Mouse (Mus musculus): ENCODE measurements around the gene Csk. TPM values are rescaled to one million over a fixed set of nuclear protein-coding genes. Genes with fewer than 3 reads are reported as not detected.

Gene Csk
- total and polyA plus RNA-seq, 3 experiments = 213 to 338 TPM; not detected in 1

- Histone ChIP-seq H3K36me3 (ENCODE audit: control insufficient read depth in 1 of 2, insufficient read depth in 2 of 2, low read length in 2 of 2) (peaks cover 12 to 49% of the 10 kb centered on the region in 2 experiments), H3K79me2 (ENCODE audit: control insufficient read depth, insufficient read depth, low read length, poor library complexity) (peaks cover 92% of the 10 kb centered on the region), H3K27ac (ENCODE audit: control insufficient read depth, low read depth, low read length) (no peak overlapping the region), H3K4me3 (ENCODE audit: control insufficient read depth in 1 of 2, insufficient read depth in 1 of 2, low read depth in 2 of 2, low read length in 2 of 2) (no peak overlapping the region), H3K4me1 (ENCODE audit: control insufficient read depth in 1 of 2, insufficient read depth in 2 of 2, low read length in 2 of 2) (peaks cover 22 to 54% of the 10 kb centered on the region in 2 experiments), H3K9ac (ENCODE audit: control insufficient read depth, low read depth, low read length, poor library complexity, severe bottlenecking) (no peak overlapping the region), H3K9me3 (replicated peaks; ENCODE audit: insufficient read depth, low read length) (no peaks in the 10 kb centered on the region), H3K27me3 (ENCODE audit: control insufficient read depth in 1 of 2, insufficient read depth in 2 of 2, low read length in 2 of 2) (no peaks in the 10 kb centered on the region)
- no peak for DNase-seq (ENCODE audit: low read depth, low spot score)
- TF ChIP-seq NELFE (IDR thresholded peaks at IDR 0.05; ENCODE audit: low read depth, low read length) (no peak), HCFC1 (IDR thresholded peaks at IDR 0.05; ENCODE audit: low read depth, low read length) (no peak), ETS1 (IDR thresholded peaks at IDR 0.05; ENCODE audit: low read depth, low read length) (no peak), POLR2A (IDR thresholded peaks at IDR 0.05; ENCODE audit: control insufficient read depth in 1 of 2, insufficient read depth in 1 of 2, low read depth in 1 of 2, low read length in 2 of 2, poor library complexity in 1 of 2) (no peak), TBP (IDR thresholded peaks at IDR 0.05; ENCODE audit: low read depth, low read length) (no peak), UBTF (IDR thresholded peaks at IDR 0.05; ENCODE audit: borderline replicate concordance, insufficient read depth, low read depth, low read length) (no peak), EP300 (IDR thresholded peaks at IDR 0.05; ENCODE audit: low read depth in 1 of 2, low read length in 2 of 2) (no peak), ZC3H11A (IDR thresholded peaks at IDR 0.05; ENCODE audit: low read depth, low read length) (no peak), GATA1 (IDR thresholded peaks at IDR 0.05; ENCODE audit: low read depth, low read length) (no peak), ZMIZ1 (IDR thresholded peaks at IDR 0.05; ENCODE audit: low read depth, low read length) (no peak), MEF2A (IDR thresholded peaks at IDR 0.05; ENCODE audit: extremely low read depth, insufficient replicate concordance, low read depth, low read length, poor library complexity, severe bottlenecking) (no peak)
These were observed 16.2 kb downstream of the Csk start for GRCm38 (mm10) chr9:57637272-57637671.

GRCm38 (mm10) chr9:57633481-57634024 is 19.9 kb downstream of the Csk start:
- H3K4me1 ChIP-seq (ENCODE audit: control insufficient read depth in 1 of 2, insufficient read depth in 2 of 2, low read length in 2 of 2) = peaks cover 5 to 20% of the 10 kb centered on the region in 2 experiments; a peak in 3 of 4 replicates
- no peak for TF ChIP-seq GATA1 (IDR thresholded peaks at IDR 0.05; ENCODE audit: low read depth, low read length)
- TF ChIP-seq CTCF (IDR thresholded peaks at IDR 0.05 in 2 of 3, conservative IDR thresholded peaks at IDR 0.05 in 1 of 3; ENCODE audit: control insufficient read depth in 1 of 3, insufficient read depth in 1 of 3, low read depth in 2 of 3, low read length in 3 of 3, poor library complexity in 1 of 3, severe bottlenecking in 1 of 3) = peak in 2 of 3 experiments; percentile 4 to 17; a peak in 1 of 6 replicates
- TF ChIP-seq MXI1 (IDR thresholded peaks at IDR 0.05; ENCODE audit: low read depth, low read length) = 0 out of 2 replicates have a peak, but pooled peaks have one; percentile 35
- no peak overlapping the region for H3K9ac ChIP-seq (ENCODE audit: control insufficient read depth, low read depth, low read length, poor library complexity, severe bottlenecking)

More at GRCm38 (mm10) chr9:57633481-57634024, 19.9 kb downstream of the Csk start:
- Histone ChIP-seq H3K36me3 (ENCODE audit: control insufficient read depth in 1 of 2, insufficient read depth in 2 of 2, low read length in 2 of 2) (peaks cover 19% of the 10 kb centered on the region in 2 experiments), H3K79me2 (ENCODE audit: control insufficient read depth, insufficient read depth, low read length, poor library complexity) (peaks cover 61% of the 10 kb centered on the region), H3K4me3 (ENCODE audit: control insufficient read depth in 1 of 2, insufficient read depth in 1 of 2, low read depth in 2 of 2, low read length in 2 of 2) (no peak overlapping the region), H3K27me3 (ENCODE audit: control insufficient read depth in 1 of 2, insufficient read depth in 2 of 2, low read length in 2 of 2) (no peaks in the 10 kb centered on the region), H3K9me3 (replicated peaks; ENCODE audit: insufficient read depth, low read length) (no peaks in the 10 kb centered on the region), H3K27ac (ENCODE audit: control insufficient read depth, low read depth, low read length) (no peak overlapping the region)
- DNase-seq (ENCODE audit: low read depth, low spot score) = no peak

Measured in MEL (cell line).